Mouse (Mus musculus) heart, embryonic 11.5 days (tissue): Measurements from ENCODE around the gene Gjb4. TPM values are rescaled to one million over a fixed set of nuclear protein-coding genes. Genes with fewer than 3 reads are reported as not detected.

Source experiments
- ATAC-seq: fragments of 200-750 bp; cut with Nextera tagmentation; replicated peaks from 2 replicates; pipeline ENCODE4 v1.8.0; 2017; ENCODE audit warnings: moderate library complexity; ENCODE audit not compliant: insufficient number of reproducible peaks, low FRiP score, low TSS enrichment
- H3K27ac ChIP-seq: fragments of 300-500 bp; sonication (generic); 2 replicates; pipeline ENCODE4 v1.5.1; 2014; ENCODE audit warnings: mild to moderate bottlenecking, low read depth, low read length
- H3K27me3 ChIP-seq: fragments of 300-500 bp; sonication (generic); 2 replicates; pipeline ENCODE4 v1.6.1; 2014; ENCODE audit warnings: mild to moderate bottlenecking, low read length, mixed read lengths; ENCODE audit not compliant: control insufficient read depth, insufficient read depth
- H3K36me3 ChIP-seq: fragments of 300-500 bp; sonication (generic); 2 replicates; pipeline ENCODE4 v1.6.1; 2014; ENCODE audit warnings: mild to moderate bottlenecking, low read length, moderate library complexity, mixed read lengths; ENCODE audit not compliant: control insufficient read depth, insufficient read depth
- H3K4me1 ChIP-seq: fragments of 300-500 bp; sonication (generic); 2 replicates; pipeline ENCODE4 v1.6.1; 2014; ENCODE audit warnings: low read length; ENCODE audit not compliant: control insufficient read depth, insufficient read depth
- H3K4me2 ChIP-seq: fragments of 300-500 bp; sonication (generic); 2 replicates; pipeline ENCODE4 v1.6.1; 2014; ENCODE audit warnings: mild to moderate bottlenecking, moderate library complexity
- H3K4me3 ChIP-seq: fragments of 300-500 bp; sonication (generic); 2 replicates; pipeline ENCODE4 v1.5.1; 2014; ENCODE audit warnings: low read depth, low read length
- H3K9ac ChIP-seq: fragments of 300-500 bp; sonication (generic); 2 replicates; pipeline ENCODE4 v1.6.1; 2014; ENCODE audit warnings: mild to moderate bottlenecking, low read depth, low read length, moderate library complexity
- H3K9me3 ChIP-seq: fragments of 300-500 bp; sonication (generic); replicated peaks from 2 replicates; pipeline ENCODE4 v1.6.1; 2016; ENCODE audit warnings: low read length; ENCODE audit not compliant: control insufficient read depth
- WGBS: fragments of 180-500 bp; shearing (Covaris S2); extraction: QIAGEN DNeasy Blood & Tissue Kit; methylation state at CpG from one replicate; pipeline ENCODE4 v1.1.7; 2014; ENCODE audit not compliant: insufficient replicate concordance; 5-methylcytosine and 5-hydroxymethylcytosine counted together
- polyA plus RNA-seq: library from polyadenylated mRNA; unstranded; fragments of >200 nt; fragmentation: Nextera tagmentation; extraction: Ambion mirVana; gene quantifications from 2 replicates; pipeline ENCODE4 v1.2.1, GENCODE M21; 2014

Gene Gjb4
- polyA plus RNA-seq, 1 experiment from 2014 or later, result not detected

DNA sequence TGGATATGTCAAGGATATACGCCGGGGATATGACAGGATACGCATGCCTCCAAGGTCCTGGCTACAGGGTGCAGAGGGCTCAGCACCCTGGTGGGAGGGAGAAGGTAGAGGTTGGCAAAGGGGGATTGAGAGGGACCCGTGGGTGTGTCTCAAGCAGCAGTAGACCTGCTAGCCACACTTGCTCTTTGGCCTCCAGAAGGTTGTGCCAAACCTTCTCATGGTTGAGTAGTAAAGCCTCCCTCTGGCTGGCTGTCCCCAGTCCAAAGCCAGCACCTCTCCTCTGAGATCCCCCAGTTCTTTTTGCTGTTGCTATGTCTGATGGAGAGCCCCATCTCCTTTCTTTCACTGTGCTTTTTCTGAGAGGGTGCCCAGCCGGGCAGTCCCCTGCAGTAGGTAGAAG is 28.6 kb downstream of the Gjb4 start:
- no peaks in the 10 kb centered on the region for H3K36me3 ChIP-seq
- H3K9me3 ChIP-seq, result no peaks in the 10 kb centered on the region
- no peak overlapping the region for H3K4me2 ChIP-seq
- H3K4me1 ChIP-seq, result peaks cover 6% of the 10 kb centered on the region
- H3K27ac ChIP-seq, result no peak overlapping the region
- ATAC-seq, result no peak
- no peak overlapping the region for H3K9ac ChIP-seq
- no peak overlapping the region for H3K4me3 ChIP-seq
- H3K27me3 ChIP-seq, result peaks cover 40% of the 10 kb centered on the region
- 85% methylated on average over 5 of the region's 5 CpGs for WGBS

DNA sequence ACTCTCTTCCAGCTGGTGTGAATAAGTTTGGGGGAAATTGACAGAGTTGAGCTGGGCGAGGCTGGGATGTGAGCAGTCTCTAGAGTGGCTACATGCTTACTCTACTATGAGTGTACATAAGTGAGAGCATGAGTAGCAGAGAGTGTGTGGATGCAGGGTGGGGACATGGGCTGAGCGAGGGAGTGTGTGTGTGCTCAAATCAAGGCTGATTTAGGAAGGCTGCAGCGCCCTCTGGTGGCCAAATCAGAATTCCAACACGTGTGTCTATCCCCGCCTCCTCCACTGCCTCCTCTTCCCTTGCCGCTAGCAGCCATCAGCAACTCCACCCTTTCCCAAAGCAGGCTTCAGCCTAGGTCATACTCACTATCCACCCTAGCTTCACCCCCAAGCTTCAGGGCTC is 29.1 kb downstream of the Gjb4 start:
- Histone ChIP-seq H3K4me2 (no peak overlapping the region), H3K27me3 (peaks cover 35% of the 10 kb centered on the region), H3K4me3 (no peak overlapping the region), H3K27ac (no peak overlapping the region), H3K4me1 (peaks cover 2% of the 10 kb centered on the region; the same call in 1 of the 2 replicates), H3K9me3 (no peaks in the 10 kb centered on the region), H3K9ac (no peak overlapping the region), H3K36me3 (no peaks in the 10 kb centered on the region)
- no peak for ATAC-seq
- 6% methylated on average over 6 of the region's 6 CpGs for WGBS

DNA sequence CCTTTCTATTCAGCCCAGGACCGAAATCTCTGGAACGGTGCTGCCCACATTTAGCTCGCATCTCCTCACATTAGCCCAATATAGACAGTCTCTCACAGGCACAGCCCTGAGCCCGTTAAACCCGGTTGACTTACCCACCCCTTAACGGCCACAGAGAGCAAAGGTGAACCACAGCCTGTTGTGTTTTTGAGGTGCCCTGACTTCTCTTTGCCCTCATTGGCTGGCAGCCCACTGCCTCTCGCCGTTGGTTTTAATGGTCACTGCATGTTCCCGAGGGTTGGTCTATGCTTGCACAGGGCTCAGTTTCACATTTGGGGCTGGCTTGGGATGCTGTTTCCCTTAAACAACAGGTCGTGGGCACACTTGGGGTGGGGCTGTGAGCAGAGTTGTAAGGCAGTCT is 29.6 kb downstream of the Gjb4 start:
- Histone ChIP-seq H3K4me1 (no peaks in the 10 kb centered on the region), H3K9ac (no peak overlapping the region), H3K4me3 (no peak overlapping the region), H3K27ac (no peak overlapping the region), H3K27me3 (peaks cover 31% of the 10 kb centered on the region), H3K4me2 (no peak overlapping the region), H3K9me3 (no peaks in the 10 kb centered on the region), H3K36me3 (no peaks in the 10 kb centered on the region)
- no peak for ATAC-seq
- WGBS, result 72% methylated on average over 10 of the region's 10 CpGs

DNA sequence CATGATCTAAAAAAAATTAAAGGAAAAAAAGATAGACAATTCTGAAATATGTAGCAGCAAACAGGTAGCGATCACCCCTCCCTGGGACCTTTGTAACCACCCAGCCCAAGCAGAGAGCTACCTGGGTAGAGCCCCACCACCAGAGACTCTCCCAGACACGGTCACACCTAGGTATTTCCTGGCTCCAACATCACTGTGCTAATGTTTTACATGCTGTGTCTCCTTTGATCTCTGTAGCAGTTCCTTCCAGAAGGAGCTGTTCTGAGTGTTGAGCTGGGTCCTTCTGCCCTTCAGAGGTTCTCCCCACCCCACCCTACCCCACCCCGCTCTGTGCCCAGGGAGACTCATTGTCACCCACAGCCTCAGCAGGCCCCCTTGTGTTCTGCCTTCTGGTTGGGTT is 30.2 kb downstream of the Gjb4 start:
- no peak overlapping the region for H3K4me2 ChIP-seq
- H3K4me3 ChIP-seq, result no peak overlapping the region
- H3K27ac ChIP-seq, result no peak overlapping the region
- WGBS, result 75% methylated on average over 3 of the region's 3 CpGs
- no peak for ATAC-seq
- H3K36me3 ChIP-seq, result no peaks in the 10 kb centered on the region
- no peaks in the 10 kb centered on the region for H3K9me3 ChIP-seq
- H3K4me1 ChIP-seq, result no peaks in the 10 kb centered on the region
- peaks cover 26% of the 10 kb centered on the region for H3K27me3 ChIP-seq
- no peak overlapping the region for H3K9ac ChIP-seq

DNA sequence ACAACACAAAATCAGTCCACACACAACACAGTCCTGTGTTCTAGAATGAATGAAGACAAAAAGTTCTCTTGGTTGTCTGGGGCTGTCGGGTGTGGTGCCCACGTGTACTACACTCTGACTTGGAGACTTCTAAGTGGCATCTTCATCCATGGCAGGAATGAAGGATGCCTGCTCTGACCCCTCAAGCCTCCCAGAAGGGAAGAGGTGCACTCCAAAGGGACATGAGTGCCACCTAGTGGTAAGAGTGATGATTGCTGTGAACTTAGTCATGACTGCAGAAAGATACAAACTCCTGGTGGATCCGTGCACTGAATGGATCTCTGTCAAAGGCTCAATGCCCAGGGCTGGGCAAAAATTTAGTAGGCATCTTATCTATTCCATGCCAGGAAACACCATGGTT is 34.3 kb downstream of the Gjb4 start:
- H3K9me3 ChIP-seq, result no peaks in the 10 kb centered on the region
- no peak overlapping the region for H3K4me3 ChIP-seq
- peaks cover 4% of the 10 kb centered on the region; the same call in 1 of the 2 replicates for H3K27me3 ChIP-seq
- WGBS, result 8% methylated on average over 3 of the region's 3 CpGs
- ATAC-seq, result no peak
- H3K9ac ChIP-seq, result no peak overlapping the region
- H3K4me2 ChIP-seq, result no peak overlapping the region
- no peaks in the 10 kb centered on the region for H3K36me3 ChIP-seq
- H3K27ac ChIP-seq, result no peak overlapping the region
- H3K4me1 ChIP-seq, result 0 out of 2 replicates have a peak, but pooled peaks cover under 1% of the 10 kb centered on the region

DNA sequence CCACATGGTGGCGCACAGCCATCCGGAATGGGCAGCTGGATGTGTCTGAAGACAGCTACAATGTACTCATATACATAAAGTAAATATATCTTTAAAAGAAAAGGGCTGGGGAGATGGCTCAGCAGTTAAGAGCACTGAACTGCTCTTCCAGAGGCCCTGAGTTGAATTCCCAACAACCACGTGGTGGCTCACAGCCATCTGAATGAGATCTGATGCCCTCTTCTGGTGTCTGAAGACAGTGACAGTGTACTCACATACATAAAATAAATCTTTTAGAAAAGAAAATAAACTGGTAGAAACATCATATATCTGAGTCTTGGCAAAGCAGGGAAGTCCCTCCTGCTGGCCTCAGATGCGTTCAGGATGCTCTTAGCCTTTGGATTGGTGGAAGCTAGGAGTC is 36.7 kb downstream of the Gjb4 start:
- Histone ChIP-seq H3K27me3 (peaks cover 16% of the 10 kb centered on the region), H3K4me2 (no peak overlapping the region), H3K4me1 (0 out of 2 replicates have a peak, but pooled peaks cover 4% of the 10 kb centered on the region), H3K27ac (no peak overlapping the region), H3K36me3 (no peaks in the 10 kb centered on the region), H3K9me3 (no peaks in the 10 kb centered on the region), H3K9ac (no peak overlapping the region), H3K4me3 (no peak overlapping the region)
- no peak for ATAC-seq
- WGBS, result 54% methylated on average over 4 of the region's 4 CpGs

DNA sequence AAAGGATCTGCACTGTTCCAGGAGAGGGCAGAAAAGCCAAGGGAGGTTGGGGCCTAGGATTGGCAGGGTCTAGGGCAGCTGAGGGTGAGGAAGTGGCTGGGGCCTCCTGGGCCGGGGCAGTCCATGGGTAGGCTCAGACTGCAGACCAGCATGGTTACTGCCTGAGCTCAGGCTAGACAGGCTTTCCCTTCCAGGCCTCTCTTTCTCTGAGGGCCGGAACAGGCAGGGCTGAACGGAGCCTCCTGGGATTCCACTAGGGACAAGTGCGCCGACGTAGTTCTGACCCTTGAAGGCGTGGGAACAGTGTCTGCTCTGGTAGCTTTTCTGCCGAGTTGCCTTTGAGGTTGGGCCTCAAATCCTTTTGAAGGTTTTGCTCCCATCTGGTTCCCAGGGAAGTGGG is 38.1 kb downstream of the Gjb4 start:
- Histone ChIP-seq H3K4me1 (0 out of 2 replicates have a peak, but pooled peaks cover 4% of the 10 kb centered on the region), H3K4me3 (no peak overlapping the region), H3K27me3 (peaks cover 25% of the 10 kb centered on the region), H3K9me3 (no peaks in the 10 kb centered on the region), H3K27ac (no peak overlapping the region), H3K4me2 (no peak overlapping the region), H3K36me3 (no peaks in the 10 kb centered on the region), H3K9ac (no peak overlapping the region)
- ATAC-seq, result no peak
- WGBS, result 74% methylated on average over 8 of the region's 8 CpGs

DNA sequence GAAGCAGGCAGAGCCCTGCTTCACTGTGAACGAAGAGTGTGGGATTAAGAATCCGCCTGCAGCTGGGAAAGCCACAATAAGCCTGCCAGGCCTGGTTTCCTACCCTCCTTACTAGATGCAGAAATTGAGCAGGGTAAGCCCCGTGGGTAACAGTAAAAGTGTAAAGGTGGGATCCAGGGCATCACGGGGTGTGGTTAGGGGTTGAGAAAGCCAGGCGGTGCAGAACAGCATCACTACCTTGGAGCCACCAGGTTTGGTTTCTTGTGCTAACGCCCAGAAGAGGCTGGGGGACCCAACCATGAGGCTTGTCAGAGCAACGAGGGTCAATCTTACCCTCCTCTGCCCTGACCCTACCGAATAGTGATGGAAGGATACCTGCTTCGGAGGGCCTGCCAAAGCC is 39.3 kb downstream of the Gjb4 start:
- Histone ChIP-seq H3K36me3 (no peaks in the 10 kb centered on the region), H3K9ac (no peak overlapping the region), H3K4me3 (no peak overlapping the region; the same call in 1 of the 2 replicates), H3K27me3 (peaks cover 25% of the 10 kb centered on the region), H3K9me3 (no peaks in the 10 kb centered on the region), H3K4me1 (0 out of 2 replicates have a peak, but pooled peaks cover 4% of the 10 kb centered on the region), H3K27ac (no peak overlapping the region), H3K4me2 (peak overlapping the region; percentile 79)
- ATAC-seq, result no peak
- WGBS, result 50% methylated on average over 9 of the region's 9 CpGs

DNA sequence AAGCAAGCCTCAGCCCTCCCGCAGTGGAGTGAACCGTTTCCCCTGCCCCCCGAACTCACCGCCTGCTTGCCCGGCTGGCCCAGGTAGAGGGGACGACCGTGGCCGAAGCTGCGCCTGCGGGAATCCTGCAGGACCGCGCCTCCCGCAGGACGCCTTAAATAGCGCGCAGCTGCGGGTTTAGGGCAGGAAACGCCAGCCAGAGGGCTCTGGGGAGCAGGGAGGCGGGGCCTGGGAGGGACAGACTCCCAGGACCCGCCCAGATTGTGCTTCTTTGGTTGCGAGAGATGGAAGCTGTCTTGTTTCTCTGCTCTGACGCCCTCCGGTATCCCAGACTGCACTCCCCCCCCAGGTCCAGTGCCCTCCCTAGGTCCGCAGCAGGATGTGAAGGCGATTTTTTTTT is 40.0 kb downstream of the Gjb4 start, which contains the start of gene Gja4:
Gene Gja4 (minus strand): TSS at position 179 of the 400 bp plus-strand sequence.
- peak within 1 kb of the TSS; percentile 63 for H3K9ac ChIP-seq
- H3K27me3 ChIP-seq, result peaks cover 25% of the 10 kb centered on the region
- peak within 1 kb of the TSS; percentile 53 for H3K4me3 ChIP-seq
- WGBS, result 0% methylated on average over 25 of the region's 25 CpGs
- no peak within 1 kb of the TSS for H3K27ac ChIP-seq
- H3K36me3 ChIP-seq, result no peaks in the 10 kb centered on the region
- no peaks in the 10 kb centered on the region for H3K9me3 ChIP-seq
- ATAC-seq, result peak; percentile 73
- 0 out of 2 replicates have a peak, but pooled peaks cover 4% of the 10 kb centered on the region for H3K4me1 ChIP-seq
- H3K4me2 ChIP-seq, result peak within 1 kb of the TSS; percentile 79
